ENCODE assay signal across 8 mouse cellular contexts in genomic region chr1:84694688-84695474, GRCm38 (mm10). TPM values are rescaled to one million over a fixed set of nuclear protein-coding genes. Genes with fewer than 3 reads are reported as not detected.
DNase-seq lines count a peak whose midpoint lies in the region; ATAC-seq and TF ChIP-seq lines count a peak whose summit lies in the region.

No protein-coding gene starts in this region.

- no peak for DNase-seq in kidney, postnatal 14 days
- DNase-seq in cerebellum, adult 11-12 months, result peak; percentile 68
- peak; percentile 52 to 53 for DNase-seq in left cerebral cortex, adult 2 months (ENCODE audit: extremely low spot score in 1 of 2, low spot score in 2 of 2)
- DNase-seq in neural tube, embryonic 10.5 days (ENCODE audit: extremely low spot score, low spot score), result peak; percentile 25
- no peak for DNase-seq in MN1 (ENCODE audit: low spot score)
- no peak for DNase-seq in c-Kit-positive CD71-positive TER-119-positive erythroid progenitor cells, embryonic 14.5 days (ENCODE audit: low spot score)

- H3K36me3 ChIP-seq in kidney, embryonic 15.5 days, result no peaks in the 10 kb centered on the region
- H3K36me3 ChIP-seq in forebrain, embryonic 16.5 days (ENCODE audit: control insufficient read depth, insufficient read depth), result no peaks in the 10 kb centered on the region

- intact Hi-C loops in left cerebral cortex, adult 2 months (cut with DNase I), result loop anchor here (5.0 to 10.0 kb wide), 10 partner anchors 73 to 1510 kb away; no protein-coding TSS in a partner anchor

- WGBS in kidney, embryonic 15.5 days, result 9% methylated on average over 26 of the region's 26 CpGs
- WGBS in forebrain, embryonic 16.5 days, result 6% methylated on average over 26 of the region's 26 CpGs

- H3K9me3 ChIP-seq in kidney, embryonic 15.5 days (replicated peaks), result no peaks in the 10 kb centered on the region
- H3K9me3 ChIP-seq in forebrain, embryonic 16.5 days (ENCODE audit: control insufficient read depth, low read length), result no peaks in the 10 kb centered on the region

- no peak overlapping the region for H3K27ac ChIP-seq in kidney, embryonic 15.5 days
- H3K27ac ChIP-seq in forebrain, embryonic 16.5 days (ENCODE audit: low read length), result peak overlapping the region; percentile 90
- H3K27ac ChIP-seq in left cerebral cortex, adult 2 months, result peak overlapping the region; percentile 81

- peak overlapping the region; percentile 48 for H3K4me3 ChIP-seq in kidney, embryonic 15.5 days (replicated peaks)
- peak overlapping the region; percentile 92 for H3K4me3 ChIP-seq in forebrain, embryonic 16.5 days (replicated peaks; ENCODE audit: low read length)
- H3K4me3 ChIP-seq in left cerebral cortex, adult 2 months, result peak overlapping the region; percentile 90

- peak; percentile 22 for TF ChIP-seq CTCF in left cerebral cortex, adult 2 months (IDR thresholded peaks at IDR 0.05)

- H3K27me3 ChIP-seq in kidney, embryonic 15.5 days, result peaks cover 39% of the 10 kb centered on the region
- H3K27me3 ChIP-seq in forebrain, embryonic 16.5 days (replicated peaks; ENCODE audit: control insufficient read depth, insufficient read depth, low read length), result no peaks in the 10 kb centered on the region

- peak overlapping the region; percentile 90 for H3K4me2 ChIP-seq in kidney, embryonic 15.5 days
- H3K4me2 ChIP-seq in forebrain, embryonic 16.5 days (ENCODE audit: low read length), result peak overlapping the region; percentile 90

- no peak overlapping the region for H3K9ac ChIP-seq in kidney, embryonic 15.5 days
- peak overlapping the region; percentile 98 for H3K9ac ChIP-seq in forebrain, embryonic 16.5 days (replicated peaks; ENCODE audit: low read depth, low read length)

- peak; percentile 20; the same call in 1 of the 2 replicates for ATAC-seq in kidney, embryonic 15.5 days (replicated peaks; ENCODE audit: low FRiP score)
- ATAC-seq in forebrain, embryonic 16.5 days, result peak; percentile 53

- peaks cover 16% of the 10 kb centered on the region for H3K4me1 ChIP-seq in kidney, embryonic 15.5 days
- peaks cover 17% of the 10 kb centered on the region for H3K4me1 ChIP-seq in forebrain, embryonic 16.5 days (replicated peaks; ENCODE audit: control insufficient read depth, insufficient read depth, low read length)

RNA-seq across cellular contexts. Expression of gene Dner, which starts 1.1 kb away (rescaled TPM):
- 1.3 and 2.5 TPM in 2 replicates for polyA plus RNA-seq in kidney, embryonic 15.5 days (2015; fragmentation: Nextera tagmentation; extraction: Ambion mirVana)
- polyA plus RNA-seq in forebrain, embryonic 16.5 days (2015; fragmentation: Nextera tagmentation; extraction: Ambion mirVana), result 175 and 200 TPM in 2 replicates
- 100 to 1,000 TPM; 136 to 147 TPM for total RNA-seq in left cerebral cortex, adult 2 months (2021)

Comparison
In these comparisons a context has a peak if more than half of its experiments do, and no peak if none do; other contexts are left out.
1. DNase-seq: peak in cerebellum, adult 11-12 months (single experiment), left cerebral cortex, adult 2 months (2 of 2) and neural tube, embryonic 10.5 days (single experiment); none in kidney, postnatal 14 days (single experiment), MN1 (single experiment) and c-Kit-positive CD71-positive TER-119-positive erythroid progenitor cells, embryonic 14.5 days (single experiment).
2. RNA of gene Dner, which starts 1.1 kb away (polyA plus RNA-seq): 175 to 200 TPM in forebrain, embryonic 16.5 days; 1.3 to 2.5 TPM in kidney, embryonic 15.5 days; every median in the first group is over 10 times any median in the second.
3. Peak in every context shown above with its lines, with median percentiles within 50 percentile points of each other: H3K4me3 ChIP-seq.